Mouse (Mus musculus) embryonic facial prominence, embryonic 11.5 days (tissue): ENCODE measurements around the gene Ate1. TPM values are rescaled to one million over a fixed set of nuclear protein-coding genes. Genes with fewer than 3 reads are reported as not detected.
A peak's percentile ranks its signal among the peaks of the same experiment; 100 is the strongest.
"Not testable (repeated sequence)": the region's sequence is repeated elsewhere in the genome, so short reads cannot be mapped to it uniquely, and the experiment has no call there.

Experiments
- ATAC-seq: fragments of 200-750 bp; cut with Nextera tagmentation; replicated peaks from 2 replicates; pipeline ENCODE4 v1.8.0; 2017; ENCODE audit warnings: low read depth; ENCODE audit not compliant: insufficient number of reproducible peaks, low FRiP score, low TSS enrichment
- DNase-seq: peaks from one replicate; pipeline ENCODE4 v3.0.0-alpha.2; 2015; ENCODE audit warnings: low spot score
- H3K27ac ChIP-seq: fragments of 300-500 bp; sonication (generic); replicated peaks from 2 replicates; pipeline ENCODE4 v1.5.1; 2014; ENCODE audit warnings: mild to moderate bottlenecking, low read depth, low read length, control low read depth
- H3K27me3 ChIP-seq: fragments of 300-500 bp; sonication (generic); 2 replicates; pipeline ENCODE4 v1.6.1; 2014; ENCODE audit warnings: mild to moderate bottlenecking, low read length, moderate library complexity, mixed read lengths; ENCODE audit not compliant: control insufficient read depth, insufficient read depth
- H3K36me3 ChIP-seq: fragments of 300-500 bp; sonication (generic); replicated peaks from 2 replicates; pipeline ENCODE4 v1.6.1; 2014; ENCODE audit warnings: low read depth, mild to moderate bottlenecking, low read length, moderate library complexity, mixed read lengths; ENCODE audit not compliant: control insufficient read depth, insufficient read depth
- H3K4me1 ChIP-seq: fragments of 300-500 bp; sonication (generic); 2 replicates; pipeline ENCODE4 v1.6.1; 2014; ENCODE audit warnings: low read length, mixed read lengths; ENCODE audit not compliant: control insufficient read depth, insufficient read depth
- H3K4me2 ChIP-seq: fragments of 300-500 bp; sonication (generic); 2 replicates; pipeline ENCODE4 v1.6.1; 2014; ENCODE audit warnings: low read depth, mild to moderate bottlenecking, control low read depth, low read length, moderate library complexity
- H3K4me3 ChIP-seq: fragments of 300-500 bp; sonication (generic); 2 replicates; pipeline ENCODE4 v1.5.1; 2014; ENCODE audit warnings: low read depth, low read length, control low read depth
- H3K9ac ChIP-seq: fragments of 300-500 bp; sonication (generic); replicated peaks from 2 replicates; pipeline ENCODE4 v1.6.1; 2014; ENCODE audit warnings: mild to moderate bottlenecking, control low read depth, low read length
- H3K9me3 ChIP-seq: fragments of 300-500 bp; sonication (generic); replicated peaks from 2 replicates; pipeline ENCODE4 v1.6.1; 2016; ENCODE audit warnings: mild to moderate bottlenecking, low read length, inconsistent platforms, mixed read lengths; ENCODE audit not compliant: control insufficient read depth
- WGBS: fragments of 180-500 bp; shearing (Covaris S2); extraction: QIAGEN DNeasy Blood & Tissue Kit; methylation state at CpG from one replicate; pipeline ENCODE4 v1.1.7; 2014; 5-methylcytosine and 5-hydroxymethylcytosine counted together
- polyA plus RNA-seq: library from polyadenylated mRNA; unstranded; fragments of >200 nt; fragmentation: Nextera tagmentation; extraction: Ambion mirVana; gene quantifications from 2 replicates; pipeline ENCODE4 v1.2.1, GENCODE M21; 2014

The Ate1 gene
- polyA plus RNA-seq, 1 experiment from 2014 or later = 43.1 TPM

DNA sequence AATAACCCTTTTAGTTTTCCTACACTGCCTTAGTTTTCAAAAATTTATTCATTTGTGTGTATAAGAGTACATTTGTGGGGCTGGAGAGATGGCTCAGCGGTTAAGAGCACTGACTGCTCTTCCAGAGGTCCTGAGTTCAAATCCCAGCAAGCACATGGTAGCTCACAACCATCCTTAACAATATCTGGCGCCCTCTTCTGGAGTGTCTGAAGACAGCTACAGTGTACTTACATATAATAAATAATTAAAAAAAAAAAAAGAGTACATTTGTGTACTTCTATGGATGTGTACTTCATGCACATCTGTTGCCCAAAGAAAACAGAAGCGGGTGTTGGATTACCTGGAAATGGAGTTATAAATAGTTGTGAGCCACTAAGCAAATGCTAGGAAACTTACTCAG, 41.2 kb downstream of the Ate1 start:
- not testable (repeated sequence) for H3K9ac ChIP-seq, H3K27ac ChIP-seq, DNase-seq, H3K27me3 ChIP-seq, ATAC-seq, H3K36me3 ChIP-seq, H3K4me1 ChIP-seq, H3K4me2 ChIP-seq, H3K9me3 ChIP-seq, H3K4me3 ChIP-seq
- WGBS = 88% methylated on average over 3 of the region's 3 CpGs

GRCm38 (mm10) chr7:130475970-130476369, 44.2 kb downstream of the Ate1 start:
- Histone ChIP-seq H3K9me3 (no peaks in the 10 kb centered on the region), H3K36me3 (no peaks in the 10 kb centered on the region), H3K27ac (no peak overlapping the region), H3K4me1 (no peaks in the 10 kb centered on the region), H3K27me3 (no peaks in the 10 kb centered on the region), H3K4me3 (no peak overlapping the region), H3K9ac (no peak overlapping the region), H3K4me2 (no peak overlapping the region)
- ATAC-seq = 0 out of 2 replicates have a peak, but pooled peaks have one; percentile 62
- DNase-seq = peak; percentile 80
- WGBS = 31% methylated on average over 2 of the region's 2 CpGs

DNA sequence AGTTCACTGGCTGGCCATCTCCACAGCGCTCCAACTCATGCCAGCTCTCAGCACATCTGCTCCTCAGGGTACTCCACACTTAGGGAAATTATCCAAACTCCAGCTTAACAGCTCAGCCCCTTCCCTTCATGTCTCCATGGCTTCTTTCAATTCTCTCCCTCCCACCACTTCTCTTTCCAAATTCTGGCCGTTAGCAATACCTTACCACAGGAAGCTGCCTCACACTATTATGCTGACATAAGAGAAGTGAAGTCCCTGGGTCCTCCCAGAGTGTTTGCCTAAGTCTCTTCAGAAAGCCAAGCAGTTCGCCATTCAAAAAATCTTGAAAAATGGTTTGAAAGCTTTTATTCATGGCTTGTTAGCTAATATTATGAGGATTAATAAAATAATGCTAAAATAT, 46.3 kb downstream of the Ate1 start:
- no peaks in the 10 kb centered on the region for H3K4me1 ChIP-seq

GRCm38 (mm10) chr7:130472683-130473082, 47.5 kb downstream of the Ate1 start:
- Histone ChIP-seq H3K9ac (no peak overlapping the region), H3K4me3 (no peak overlapping the region), H3K36me3 (no peaks in the 10 kb centered on the region), H3K27ac (no peak overlapping the region), H3K9me3 (no peaks in the 10 kb centered on the region), H3K4me1 (no peaks in the 10 kb centered on the region), H3K4me2 (no peak overlapping the region), H3K27me3 (no peaks in the 10 kb centered on the region)
- WGBS = 67% methylated on average over 6 of the region's 6 CpGs
- DNase-seq (peak; percentile 36), ATAC-seq (0 out of 2 replicates have a peak, but pooled peaks have one; percentile 39)

More for the DNA sequence above, 46.3 kb downstream of the Ate1 start:
- ATAC-seq (no peak), DNase-seq (no peak)
- Histone ChIP-seq H3K9me3 (no peaks in the 10 kb centered on the region), H3K4me2 (no peak overlapping the region), H3K9ac (no peak overlapping the region), H3K27me3 (no peaks in the 10 kb centered on the region), H3K36me3 (no peaks in the 10 kb centered on the region), H3K27ac (no peak overlapping the region), H3K4me3 (no peak overlapping the region)
- WGBS = 69% methylated on average over 3 of the region's 3 CpGs

GRCm38 (mm10) chr7:130471045-130471444, 49.1 kb downstream of the Ate1 start:
- no peak overlapping the region for H3K4me2 ChIP-seq
- H3K4me3 ChIP-seq = no peak overlapping the region
- no peaks in the 10 kb centered on the region for H3K9me3 ChIP-seq
- H3K27ac ChIP-seq = no peak overlapping the region
- H3K4me1 ChIP-seq = no peaks in the 10 kb centered on the region
- ATAC-seq = no peak
- DNase-seq = no peak
- H3K36me3 ChIP-seq = no peaks in the 10 kb centered on the region
- H3K9ac ChIP-seq = no peak overlapping the region
- H3K27me3 ChIP-seq = no peaks in the 10 kb centered on the region
- 53% methylated on average over 6 of the region's 6 CpGs for WGBS

DNA sequence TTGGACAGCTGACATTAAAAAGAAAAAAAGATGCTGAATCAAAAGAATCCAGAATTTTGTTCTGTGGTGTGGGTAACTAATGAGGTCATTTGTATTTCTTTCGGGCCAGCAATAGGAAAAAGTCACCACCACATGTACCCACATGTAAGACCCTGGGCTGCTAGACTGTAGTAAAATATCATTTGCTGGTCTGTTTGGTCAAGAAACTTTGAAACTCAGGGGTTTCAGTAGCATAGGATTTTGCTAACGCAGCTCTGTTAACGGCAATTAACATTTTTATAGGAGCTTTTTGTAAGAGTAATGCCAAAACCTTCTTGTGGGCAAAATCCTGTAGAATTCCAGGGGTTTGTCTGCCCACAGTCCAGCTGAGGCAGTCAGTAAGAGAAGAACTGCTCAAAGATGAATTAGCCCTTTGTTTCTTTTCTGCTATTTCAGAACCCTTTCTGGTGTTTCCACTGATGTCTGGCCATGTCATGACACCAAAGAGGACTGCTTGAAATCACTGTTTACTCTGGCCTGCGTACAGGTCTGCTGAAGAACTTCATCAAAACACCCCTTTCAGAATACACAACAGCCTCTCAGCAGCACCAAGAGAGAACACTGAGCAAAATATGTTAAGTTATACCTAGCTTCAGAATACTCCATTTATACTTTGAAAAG, 64.5 kb downstream of the Ate1 start:
- H3K9ac ChIP-seq = no peak overlapping the region
- no peaks in the 10 kb centered on the region for H3K27me3 ChIP-seq
- no peak overlapping the region for H3K4me3 ChIP-seq
- no peaks in the 10 kb centered on the region for H3K9me3 ChIP-seq
- no peak overlapping the region for H3K27ac ChIP-seq
- 51% methylated on average over 4 of the region's 4 CpGs for WGBS
- no peaks in the 10 kb centered on the region for H3K4me1 ChIP-seq
- no peak for ATAC-seq
- no peaks in the 10 kb centered on the region for H3K36me3 ChIP-seq
- DNase-seq = no peak
- no peak overlapping the region for H3K4me2 ChIP-seq

DNA sequence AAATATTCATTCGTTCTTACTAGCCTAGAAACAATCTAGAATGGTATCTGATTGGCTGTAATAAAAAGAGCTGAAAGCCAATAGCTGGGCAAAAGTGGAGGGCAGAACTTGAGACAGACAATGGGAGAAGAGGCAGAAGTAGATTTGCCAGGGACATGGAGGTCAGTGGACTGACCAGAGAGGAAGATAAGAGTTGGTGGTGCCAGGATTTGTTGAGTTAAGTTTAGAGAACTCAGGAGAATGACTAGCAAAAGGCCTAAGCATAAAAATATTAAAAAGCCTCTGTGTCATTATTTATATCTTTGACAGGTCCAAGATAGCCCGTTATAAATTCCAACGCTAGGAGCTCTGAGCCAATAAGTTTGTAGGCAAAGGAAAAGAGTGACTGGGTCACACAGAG, 65.9 kb downstream of the Ate1 start:
- ATAC-seq = no peak
- no peaks in the 10 kb centered on the region for H3K9me3 ChIP-seq
- H3K4me3 ChIP-seq = no peak overlapping the region
- no peak overlapping the region for H3K9ac ChIP-seq
- no peaks in the 10 kb centered on the region for H3K36me3 ChIP-seq
- no peak overlapping the region for H3K4me2 ChIP-seq
- no peaks in the 10 kb centered on the region for H3K4me1 ChIP-seq
- no peaks in the 10 kb centered on the region for H3K27me3 ChIP-seq
- no peak for DNase-seq
- 90% methylated on average over 3 of the region's 3 CpGs for WGBS
- no peak overlapping the region for H3K27ac ChIP-seq

DNA sequence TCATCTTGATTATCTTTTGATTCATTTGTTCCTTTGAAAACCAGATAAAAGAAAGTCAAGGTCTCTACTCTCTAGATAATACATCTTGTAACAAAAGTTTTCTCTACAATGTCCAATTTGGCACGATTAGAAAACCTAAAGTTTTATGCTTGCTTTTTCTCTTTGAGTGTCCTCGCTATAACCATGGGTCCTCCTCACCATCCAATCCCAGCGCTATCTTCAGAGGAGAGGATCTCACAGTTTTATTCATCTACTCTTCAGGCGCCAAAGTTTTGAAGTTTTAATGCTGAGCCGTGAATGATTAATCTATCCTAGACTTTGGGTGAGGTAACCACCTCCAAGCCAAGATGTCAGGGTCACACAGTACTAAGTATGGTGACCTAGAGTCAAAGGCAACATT, 84.4 kb downstream of the Ate1 start:
- 89% methylated on average over 5 of the region's 5 CpGs for WGBS
- no peak for ATAC-seq
- H3K4me2 ChIP-seq = no peak overlapping the region
- H3K4me1 ChIP-seq = no peaks in the 10 kb centered on the region
- H3K36me3 ChIP-seq = no peaks in the 10 kb centered on the region
- no peak overlapping the region for H3K9ac ChIP-seq
- H3K27ac ChIP-seq = no peak overlapping the region
- no peak overlapping the region for H3K4me3 ChIP-seq
- H3K27me3 ChIP-seq = no peaks in the 10 kb centered on the region
- no peaks in the 10 kb centered on the region for H3K9me3 ChIP-seq
- DNase-seq = no peak
